Mouse (Mus musculus) myocyte (in vitro differentiated cells): ENCODE measurements around the gene Zbtb9.

ENCODE experiments used
- CEBPB ChIP-seq: IDR thresholded peaks from 2 replicates; pipeline ENCODE4 v1.6.1; 2011; ENCODE audit warnings: mild to moderate bottlenecking, moderate library complexity; ENCODE audit not compliant: poor library complexity, insufficient read depth, severe bottlenecking
- E2F4 ChIP-seq: IDR thresholded peaks from one replicate; pipeline ENCODE4 v1.6.1; 2011; ENCODE audit warnings: mild to moderate bottlenecking, control low read depth, moderate library complexity; ENCODE audit not compliant: insufficient read depth
- MAX ChIP-seq: IDR thresholded peaks from one replicate; pipeline ENCODE4 v1.6.1; 2011; ENCODE audit warnings: low read depth, mild to moderate bottlenecking, control low read depth
- POLR2A ChIP-seq: IDR thresholded peaks from one replicate; pipeline ENCODE4 v1.6.1; 2011; ENCODE audit warnings: low read depth, mild to moderate bottlenecking, control low read depth, moderate library complexity; ENCODE audit not compliant: insufficient read length
- POLR2AphosphoS2 ChIP-seq: IDR thresholded peaks from one replicate; pipeline ENCODE4 v1.6.1; 2011; ENCODE audit warnings: low read depth, control low read depth; ENCODE audit not compliant: insufficient read length
- REST ChIP-seq: IDR thresholded peaks from one replicate; pipeline ENCODE4 v1.6.1; 2011; ENCODE audit warnings: mild to moderate bottlenecking, control low read depth, moderate library complexity; ENCODE audit not compliant: insufficient read depth, insufficient read length
- TCF12 ChIP-seq: IDR thresholded peaks from one replicate; pipeline ENCODE4 v1.6.1; 2011; ENCODE audit warnings: mild to moderate bottlenecking, control low read depth; ENCODE audit not compliant: poor library complexity, insufficient read depth, severe bottlenecking
- TCF3 ChIP-seq: IDR thresholded peaks from one replicate; pipeline ENCODE4 v1.6.1; 2011; ENCODE audit warnings: low read depth, control low read depth; ENCODE audit not compliant: insufficient read length

- TF ChIP-seq POLR2AphosphoS2 (no peak), TCF3 (no peak), MAX (no peak), POLR2A (no peak), CEBPB (no peak), TCF12 (no peak), REST (no peak), E2F4 (no peak)
Measured at GRCm38 (mm10) chr17:27039432-27040102, 66.6 kb downstream of the Zbtb9 start.
